Mouse (Mus musculus) kidney, adult 2 months (tissue): ENCODE measurements around the gene Nwd1.

ENCODE experiments used
- CTCF ChIP-seq: fragments of 200-500 bp; conservative IDR thresholded peaks from 2 replicates; pipeline ENCODE4 v1.5.1; 2011; ENCODE audit warnings: low read depth, mild to moderate bottlenecking, control low read depth, low read length, moderate library complexity, mixed read lengths; ENCODE audit not compliant: insufficient read depth, insufficient read length
- POLR2A ChIP-seq: fragments of 200-500 bp; IDR thresholded peaks from one replicate; pipeline ENCODE4 v1.6.1; 2011; ENCODE audit warnings: low read depth, low read length, control low read depth

DNA sequence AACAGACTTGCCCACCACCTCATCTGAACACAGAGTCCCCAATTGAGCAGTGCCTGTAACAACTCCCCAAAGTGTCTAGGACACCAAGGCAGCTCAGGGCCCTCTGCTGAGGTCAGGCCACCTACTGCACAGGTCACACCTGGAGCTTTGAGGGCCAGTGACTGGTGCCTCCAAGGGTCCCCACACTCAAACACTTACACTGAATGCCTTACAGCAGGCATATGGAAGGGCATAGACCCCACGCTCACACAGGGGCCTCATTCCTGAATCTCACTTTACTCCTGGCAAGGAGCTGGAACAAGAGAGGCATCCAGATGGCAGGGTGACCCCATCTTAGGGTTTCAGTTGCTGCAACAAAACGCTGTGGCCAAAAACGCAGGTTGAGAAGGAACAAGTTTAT, 113.7 kb downstream of the Nwd1 start:
- TF ChIP-seq POLR2A (no peak), CTCF (no peak)
